Mouse (Mus musculus) erythroid progenitor cell, adult 5-6 weeks (primary cell): ENCODE results near the gene Slc5a8. TPM values are rescaled to one million over a fixed set of nuclear protein-coding genes. Genes with fewer than 3 reads are reported as not detected.

Experiments
- ATAC-seq: replicated peaks from 2 replicates; pipeline ENCODE4 v1.8.0; 2016; ENCODE audit warnings: moderate number of reproducible peaks, mild to moderate bottlenecking, moderate TSS enrichment, inconsistent platforms; ENCODE audit not compliant: poor library complexity, low FRiP score, severe bottlenecking
- total RNA-seq, 2 experiments: library from RNA; stranded (forward) in 1 of 2; stranded (reverse) in 1 of 2; fragments of 150-400 nt in 1 of 2; fragments of 186-747, 209-891 nt in 1 of 2; gene quantifications; 2 replicates each; pipeline versions ENCODE4 v1.2.3 to v1.2.4; 2015 to 2017; ENCODE audit warnings: low replicate concordance in 2 of 2

The Slc5a8 gene
- total RNA-seq (2015; ENCODE audit: low replicate concordance) (not detected in 2 replicates), total RNA-seq (2017; ENCODE audit: low replicate concordance) (not detected in 2 replicates)

DNA sequence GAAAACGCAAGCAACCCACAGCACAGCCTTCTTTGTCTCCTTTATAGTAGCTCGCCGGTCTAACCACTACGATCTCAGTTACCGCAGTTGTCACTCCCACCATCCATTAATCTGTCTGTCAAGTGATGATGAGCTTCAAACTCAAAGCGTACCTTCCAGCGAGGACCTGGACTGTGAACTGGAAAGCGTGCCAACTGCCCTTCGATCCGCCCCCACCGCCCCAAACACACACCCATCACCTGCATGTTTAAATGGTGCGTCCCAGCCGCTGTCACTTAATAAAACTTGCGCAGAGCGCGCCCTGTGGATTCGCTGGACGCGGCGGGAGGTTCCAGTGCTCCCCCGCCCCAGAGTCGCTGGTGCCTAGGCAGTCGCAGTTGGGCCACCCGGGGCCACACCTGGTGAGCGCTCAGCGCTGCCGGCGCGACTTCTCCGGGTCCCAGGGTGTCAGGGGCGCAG, at the start of gene Slc5a8:
Gene Slc5a8 (plus strand): TSS at position 361 of the 459 bp plus-strand sequence.
- ATAC-seq = no peak

DNA sequence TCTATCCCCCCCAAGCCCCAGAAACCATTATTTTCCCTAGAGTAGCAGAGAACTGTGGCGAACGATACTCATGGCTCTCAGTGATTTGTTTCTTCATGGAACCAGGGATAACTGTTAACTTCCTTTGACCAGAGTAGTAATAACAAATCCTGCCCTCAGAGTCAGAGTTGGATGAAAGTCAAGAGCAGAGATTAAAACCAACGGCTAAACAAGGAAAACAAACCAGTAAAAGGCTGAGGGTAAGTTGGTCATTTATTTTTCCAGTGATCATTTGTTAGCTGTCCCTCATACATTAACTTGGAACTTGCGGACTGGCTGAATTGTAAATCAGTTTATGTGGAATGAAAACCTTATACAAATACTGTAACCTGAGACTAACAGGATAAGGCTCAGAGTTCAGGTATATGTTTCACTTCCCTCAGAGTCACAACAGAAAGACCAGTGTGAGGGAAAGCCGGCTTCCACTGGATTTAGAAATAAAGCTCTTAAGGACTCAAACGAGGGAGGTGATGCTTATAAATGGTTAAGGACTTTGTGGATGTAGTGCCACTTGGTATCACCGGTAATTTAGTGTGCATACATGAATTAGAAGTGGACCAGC, 36.8 kb upstream of the Slc5a8 start:
- no peak for ATAC-seq

DNA sequence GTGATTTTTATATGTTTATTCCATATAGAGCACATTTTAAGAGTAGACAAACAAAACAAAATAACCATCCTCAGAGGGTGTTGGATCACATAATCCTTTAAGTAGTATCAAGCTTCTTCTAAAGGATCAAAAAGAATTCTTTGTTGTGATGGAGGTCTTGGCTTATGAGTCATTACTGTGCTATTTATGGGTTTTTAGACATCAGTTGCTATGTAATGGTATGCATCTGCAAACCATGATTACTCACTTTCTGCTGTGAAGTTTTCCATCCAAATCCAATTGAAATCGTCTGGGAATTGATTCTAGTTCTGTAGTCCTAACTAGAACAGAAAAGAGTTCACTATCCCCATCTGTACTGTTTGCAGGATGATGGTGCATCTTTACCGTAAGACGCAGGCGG, 35.8 kb upstream of the Slc5a8 start:
- no peak for ATAC-seq

DNA sequence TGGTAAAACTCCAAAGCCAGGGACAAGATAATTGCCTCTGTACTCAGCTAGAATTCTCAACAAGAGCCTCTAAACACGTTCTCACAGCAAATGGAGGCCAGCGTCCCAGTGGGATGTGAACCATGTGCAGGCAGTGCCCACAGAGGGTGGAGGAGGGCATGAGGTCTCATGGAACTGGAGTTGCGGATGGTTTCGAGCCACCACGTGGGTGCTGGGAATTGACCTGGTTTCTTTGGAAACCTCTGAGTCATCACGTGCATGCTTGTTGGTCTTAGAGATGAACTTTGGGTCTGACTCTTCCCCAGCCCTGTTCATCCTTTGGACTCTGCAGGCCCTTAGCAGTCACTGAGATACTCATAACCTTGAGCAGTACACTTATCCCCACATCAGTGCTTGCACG, 32.5 kb upstream of the Slc5a8 start:
- ATAC-seq = no peak

DNA sequence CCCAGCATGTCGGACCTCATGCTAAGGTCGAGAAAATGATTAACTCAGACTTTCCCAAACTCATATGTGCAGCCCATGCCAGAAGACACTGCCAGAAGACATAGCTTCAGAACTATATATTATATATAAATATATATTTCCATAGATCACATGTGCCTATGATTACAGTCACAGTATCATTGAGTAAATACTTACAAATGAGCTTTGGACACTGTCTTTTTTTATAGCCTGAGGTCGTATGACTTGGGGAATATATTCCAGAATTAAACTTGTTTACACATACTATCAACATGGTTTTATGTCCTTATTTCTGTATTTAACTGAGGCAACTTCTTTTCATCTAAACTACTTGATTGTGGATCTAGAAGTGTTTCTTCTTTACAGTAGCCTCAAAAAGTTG, 24.9 kb upstream of the Slc5a8 start:
- no peak for ATAC-seq

DNA sequence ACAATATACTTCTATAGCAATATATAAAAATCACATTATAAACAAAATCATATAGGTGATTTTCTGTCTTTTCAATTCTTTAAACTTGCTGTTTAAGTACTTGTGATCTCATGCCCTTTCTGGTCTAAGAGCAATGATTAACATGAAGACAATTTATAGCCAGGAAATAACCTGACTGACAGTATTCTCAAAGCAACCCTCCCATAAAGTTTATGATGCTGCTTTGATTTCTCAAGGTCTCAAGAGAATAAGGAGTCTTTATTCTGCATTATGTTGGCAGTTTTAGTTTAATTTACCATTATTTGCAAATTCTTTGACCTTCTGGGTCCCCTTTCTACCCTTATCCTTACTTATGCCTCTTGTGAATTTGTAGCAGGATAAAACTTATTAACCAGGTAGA, 24.4 kb upstream of the Slc5a8 start:
- ATAC-seq = no peak

DNA sequence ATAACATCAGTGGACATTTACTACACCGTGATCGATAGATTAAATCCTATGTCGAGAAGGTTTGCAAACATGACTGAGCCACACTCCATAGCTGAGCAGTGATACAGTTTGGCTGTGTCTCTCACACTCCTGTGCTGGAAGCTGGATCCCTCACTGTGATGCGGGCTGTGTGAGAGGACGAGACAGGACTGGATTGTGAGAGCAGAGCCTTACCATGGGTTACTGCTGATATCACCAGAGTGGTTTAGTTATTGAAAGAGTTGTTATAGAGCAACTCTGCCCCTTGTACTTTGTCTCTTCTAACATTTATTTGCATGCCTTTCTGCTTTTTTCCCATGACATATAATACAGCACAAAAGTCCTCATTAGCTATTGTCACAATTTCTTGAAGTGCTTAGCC, 23.5 kb upstream of the Slc5a8 start:
- no peak for ATAC-seq

DNA sequence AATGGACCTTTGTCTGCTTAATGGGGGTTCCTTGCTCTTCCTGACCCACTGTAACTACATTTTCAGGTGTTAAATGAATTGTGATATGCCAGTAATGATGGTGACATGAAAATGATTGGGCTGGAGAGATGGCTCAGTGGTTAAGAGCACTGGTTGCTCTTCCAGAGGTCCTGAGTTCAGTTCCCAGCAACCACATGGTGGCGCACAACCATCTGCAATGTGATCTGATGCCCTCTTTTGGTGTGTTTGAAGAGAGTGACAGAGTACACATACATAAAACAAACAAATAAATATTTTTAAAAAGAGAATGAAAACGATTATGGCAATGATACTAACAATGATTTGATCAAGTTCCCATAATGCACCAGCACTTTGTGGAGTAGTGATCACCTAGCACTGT, 19.8 kb upstream of the Slc5a8 start:
- ATAC-seq = no peak

DNA sequence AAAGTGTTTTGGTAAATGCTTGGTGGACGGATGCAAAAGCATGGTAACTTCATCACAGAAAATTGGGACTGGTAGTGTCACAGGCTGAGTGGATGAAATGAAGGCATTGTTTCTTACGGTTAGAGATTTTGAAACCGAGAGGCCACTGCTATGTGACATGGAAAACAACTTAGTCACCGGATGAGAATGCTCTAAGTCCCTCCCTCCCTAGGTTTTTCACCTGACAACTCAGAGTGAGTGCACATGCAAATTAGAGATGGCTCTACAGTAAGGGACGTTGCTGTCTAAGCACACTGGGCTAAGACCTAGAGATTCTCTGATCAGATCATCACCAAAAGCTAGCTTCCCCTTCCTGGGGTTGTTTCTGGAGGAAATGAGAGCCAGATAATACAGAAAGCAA, 10.9 kb upstream of the Slc5a8 start:
- no peak for ATAC-seq

DNA sequence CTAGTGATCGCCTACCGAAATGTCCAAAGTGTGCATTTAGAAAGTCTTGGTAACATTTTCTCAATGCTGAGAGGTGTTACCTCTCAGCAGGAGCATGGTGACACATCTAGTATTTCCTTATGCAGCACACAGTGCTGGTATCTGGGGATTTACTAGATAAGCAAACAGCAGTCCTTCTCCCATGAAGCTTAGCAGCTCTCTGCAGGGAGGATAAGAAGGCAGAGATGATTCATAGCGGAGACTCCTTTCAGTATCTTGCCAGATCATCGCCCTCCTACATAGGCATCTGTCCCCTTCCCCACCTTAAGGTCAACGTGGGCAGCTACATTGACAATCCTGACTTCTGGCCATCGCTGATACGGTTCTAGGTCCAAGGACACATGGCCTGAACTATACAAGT, 8.4 kb upstream of the Slc5a8 start:
- ATAC-seq = no peak

DNA sequence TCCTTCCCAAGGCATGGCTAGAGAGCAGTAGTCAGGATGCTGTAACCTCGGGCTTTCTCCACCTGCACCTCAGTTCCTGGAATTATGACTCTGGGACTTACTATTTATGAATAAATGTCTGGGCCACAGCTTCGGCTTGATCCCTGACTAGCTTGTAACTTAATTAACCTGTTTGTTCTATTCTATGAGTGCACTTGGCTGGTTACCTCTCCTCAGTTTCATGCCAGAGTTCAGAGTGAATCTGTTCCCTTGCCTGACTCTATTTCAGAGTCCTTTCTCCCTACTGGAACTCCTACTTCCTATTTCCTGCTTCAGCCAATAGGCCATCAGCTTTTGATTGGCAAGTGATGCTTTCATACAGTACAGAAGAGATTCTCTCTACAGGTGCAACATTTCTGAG, 2.1 kb upstream of the Slc5a8 start:
- no peak for ATAC-seq

DNA sequence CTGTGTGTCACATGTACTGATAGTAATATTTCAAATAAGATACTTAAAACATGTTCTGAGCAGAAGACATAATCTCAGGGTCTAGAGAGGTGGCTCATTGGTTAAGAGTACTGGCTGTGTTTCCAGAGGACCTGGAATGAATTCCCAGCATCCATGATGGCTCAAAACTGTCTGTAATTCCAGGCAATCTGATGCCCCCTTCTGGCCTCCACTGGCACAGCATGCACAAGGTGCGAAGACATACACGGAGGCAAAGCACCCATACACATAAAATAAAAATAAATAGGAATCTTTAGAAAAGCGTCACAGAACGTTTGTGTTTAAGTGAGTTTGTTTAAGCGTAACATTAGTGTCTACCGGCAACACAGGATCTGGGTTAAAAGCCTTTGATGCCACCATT, 956 bp upstream of the Slc5a8 start:
- no peak for ATAC-seq

DNA sequence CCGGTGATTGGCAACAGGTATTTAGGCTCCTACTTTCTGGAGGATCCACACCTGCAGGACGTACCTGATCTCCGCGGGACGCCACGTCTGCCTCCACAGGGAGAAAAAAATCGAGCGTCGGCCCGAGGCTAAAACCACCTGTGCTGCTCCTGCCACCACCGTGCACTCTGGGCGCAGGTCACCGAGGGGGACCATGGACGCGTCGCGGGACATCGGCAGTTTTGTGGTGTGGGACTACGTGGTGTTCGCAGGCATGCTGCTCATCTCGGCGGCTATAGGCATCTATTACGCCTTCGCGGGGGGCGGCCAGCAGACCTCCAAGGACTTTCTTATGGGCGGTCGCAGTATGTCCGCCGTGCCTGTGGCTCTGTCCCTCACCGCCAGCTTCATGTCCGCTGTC, 322 bp downstream of the Slc5a8 start:
- no peak for ATAC-seq

DNA sequence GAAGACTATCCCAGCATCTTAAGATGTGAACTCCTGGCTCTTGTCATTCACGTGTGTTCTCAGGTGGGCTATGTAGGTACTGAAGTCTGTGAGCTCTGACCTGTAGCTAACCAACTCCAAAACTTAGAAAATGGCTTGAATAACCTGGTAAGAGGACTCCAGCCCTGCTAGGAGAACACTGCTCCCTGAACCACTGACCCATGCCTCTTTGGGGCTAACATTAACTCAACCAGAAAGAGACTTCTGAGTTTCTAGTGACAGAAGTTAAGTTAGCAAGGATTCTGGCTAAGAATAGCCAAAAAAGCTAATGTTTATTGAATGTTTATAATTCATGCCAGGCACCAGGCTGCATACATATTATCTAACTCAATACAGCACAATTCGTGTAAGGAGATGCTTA, 2.6 kb downstream of the Slc5a8 start:
- ATAC-seq = no peak

DNA sequence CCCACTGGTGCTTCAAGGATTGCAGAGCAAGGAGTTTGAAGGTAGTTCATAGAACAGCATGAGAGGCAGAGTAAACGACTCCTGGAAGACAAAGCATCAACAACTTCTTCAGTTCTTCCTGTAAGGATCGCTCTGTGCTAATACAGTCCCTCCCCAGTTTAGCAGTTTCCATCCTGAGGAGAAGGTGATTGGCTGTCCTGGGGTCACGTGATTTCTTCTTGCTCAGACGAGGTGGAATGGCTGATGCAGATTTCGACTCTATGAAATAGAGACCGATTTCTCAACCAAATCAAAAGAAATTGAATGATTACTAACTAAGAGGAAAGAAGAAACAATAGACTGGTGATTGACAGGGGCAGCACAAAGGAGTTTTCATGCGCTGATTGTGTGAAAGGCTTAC, 5.6 kb downstream of the Slc5a8 start:
- ATAC-seq = no peak

DNA sequence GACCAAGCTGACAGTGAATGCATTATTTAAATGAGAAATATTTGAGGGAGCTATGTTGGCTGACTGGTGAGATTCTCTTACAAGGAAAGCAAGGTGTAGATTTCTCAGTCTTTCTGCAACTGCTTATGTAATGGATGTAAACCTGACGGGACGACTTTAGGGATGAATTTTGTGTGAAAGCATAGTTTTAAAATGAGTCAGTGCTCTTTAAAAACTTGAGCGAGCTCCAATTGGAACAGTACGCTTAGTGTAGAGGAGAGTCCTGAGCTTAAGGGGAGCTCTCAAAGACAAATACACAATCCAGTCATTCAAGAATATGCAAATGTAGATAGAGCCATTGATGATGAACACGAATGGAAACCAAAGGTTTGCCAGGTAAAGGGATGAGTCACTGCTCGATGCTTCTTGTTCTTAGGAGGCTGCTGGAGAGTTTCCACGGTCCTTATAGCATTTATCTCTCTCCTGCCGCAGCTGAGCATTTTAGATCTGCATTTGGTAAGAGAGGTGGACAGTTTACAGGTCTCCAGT, 6.8 kb downstream of the Slc5a8 start:
- ATAC-seq = no peak

DNA sequence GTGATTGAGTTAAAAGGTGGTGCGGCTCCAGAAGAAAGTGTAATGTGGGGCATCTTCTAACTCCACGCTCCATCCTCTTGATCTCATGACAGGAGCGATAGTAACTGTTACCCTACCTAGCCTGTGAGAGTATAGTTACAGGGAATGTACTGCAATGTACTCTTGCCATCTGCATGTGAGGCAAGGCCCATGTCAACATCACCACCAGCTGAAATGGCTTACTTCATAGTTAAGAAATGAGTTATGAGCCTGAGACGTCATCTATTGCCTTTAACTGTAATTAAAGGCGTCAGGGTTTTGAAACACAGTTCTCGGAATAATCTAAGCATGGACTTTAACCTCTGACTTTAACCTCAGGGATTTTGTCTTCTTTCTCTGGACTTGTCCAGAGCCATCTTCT, 11.2 kb downstream of the Slc5a8 start:
- no peak for ATAC-seq

DNA sequence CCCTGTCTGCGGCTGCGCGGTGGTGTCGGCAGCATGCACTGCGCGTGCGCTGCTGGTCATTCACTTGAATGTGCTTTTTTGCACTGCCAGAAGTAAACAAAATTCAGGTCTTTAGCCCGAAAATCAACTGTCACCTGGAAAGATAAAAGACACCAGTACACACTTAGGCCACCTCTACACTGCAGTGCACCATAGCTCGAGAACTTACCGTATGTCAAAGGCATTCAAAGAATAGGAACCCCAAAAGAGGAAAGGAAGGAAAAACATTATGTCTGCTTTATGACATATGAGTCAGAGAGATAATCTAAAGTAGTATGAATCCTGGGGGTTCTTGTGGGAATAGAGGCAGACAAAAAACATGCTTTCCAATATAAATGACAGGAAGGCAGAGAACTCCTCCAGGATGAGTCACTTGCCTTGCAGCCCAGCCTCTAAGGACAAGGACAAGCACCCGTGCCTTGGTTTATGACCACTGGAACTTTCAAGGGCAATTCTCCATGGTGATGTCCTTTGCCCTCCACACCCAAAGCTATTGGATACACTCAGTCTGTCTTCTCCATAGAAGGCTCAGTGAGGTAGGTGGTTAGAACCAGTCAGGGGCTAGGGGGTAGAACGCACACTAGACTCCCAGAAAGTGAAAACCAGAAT, 64.0 kb downstream of the Slc5a8 start:
- no peak for ATAC-seq

DNA sequence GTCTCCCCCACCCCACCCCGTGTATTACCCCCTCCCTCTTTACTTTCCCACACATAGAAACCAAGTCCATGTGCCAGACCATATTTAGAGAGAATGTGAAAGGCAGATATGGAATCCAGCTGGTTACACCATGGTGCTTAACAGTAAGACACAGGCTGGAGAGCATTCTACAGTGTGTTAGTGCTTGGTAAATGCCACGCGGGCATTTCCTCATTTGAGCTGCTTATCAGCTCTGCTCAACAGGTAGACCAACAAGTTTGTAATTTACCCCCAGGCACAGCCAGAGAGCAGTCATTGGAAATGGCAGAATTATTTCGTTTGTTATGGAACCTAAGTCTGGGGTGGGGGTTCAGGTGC, 64.5 kb downstream of the Slc5a8 start:
- no peak for ATAC-seq

DNA sequence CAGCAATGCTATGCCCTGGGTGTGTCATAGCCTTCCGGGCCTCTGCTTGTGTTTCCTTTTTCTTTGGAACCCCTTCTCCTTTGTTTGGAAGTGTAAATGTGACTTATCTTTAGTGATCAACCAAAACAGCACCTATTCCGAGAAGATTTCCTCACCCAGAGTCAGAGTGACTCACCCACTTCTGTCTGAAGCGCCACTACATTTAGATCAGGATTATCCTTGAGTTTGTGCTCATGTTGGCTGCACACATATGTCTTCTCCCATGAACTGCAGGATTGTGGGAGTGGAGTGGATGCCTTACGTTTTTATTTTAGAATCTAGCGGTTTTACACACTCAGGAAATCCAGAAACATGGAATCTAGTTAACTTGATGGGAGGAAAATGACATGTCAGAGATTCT, 75.0 kb downstream of the Slc5a8 start:
- no peak for ATAC-seq

DNA sequence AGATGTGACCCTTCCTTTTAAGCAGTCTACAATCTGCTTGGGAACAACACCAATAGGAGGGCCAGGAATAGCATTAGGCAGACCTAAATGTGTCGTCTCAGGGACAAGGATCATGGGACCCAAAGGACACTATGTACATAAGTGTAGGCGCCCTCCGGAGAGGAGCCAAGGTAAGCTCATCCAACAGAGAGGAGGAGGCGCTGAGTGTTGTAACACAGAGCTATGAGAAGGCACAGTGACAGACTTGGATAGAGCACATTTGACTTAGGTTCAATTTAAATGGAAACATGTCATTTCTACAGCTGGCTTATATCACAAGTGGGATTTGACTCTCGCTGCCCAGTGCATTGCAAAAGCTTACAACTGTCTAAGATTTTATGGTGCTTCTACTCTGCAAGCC, 82.8 kb downstream of the Slc5a8 start:
- ATAC-seq = no peak
